8 mouse cellular contexts compared by ENCODE assay signal in genomic region chr4:94752512-94752911, GRCm38 (mm10). TPM values are rescaled to one million over a fixed set of nuclear protein-coding genes. Genes with fewer than 3 reads are reported as not detected.
DNase-seq lines count a peak whose midpoint lies in the region; ATAC-seq and TF ChIP-seq lines count a peak whose summit lies in the region.

No protein-coding gene starts in this region.

- TF ChIP-seq CTCF in E14TG2a.4 (conservative IDR thresholded peaks at IDR 0.05; ENCODE audit: low read length), result no peak
- no peak for TF ChIP-seq CTCF in intestine, postnatal 0 days (IDR thresholded peaks at IDR 0.05; ENCODE audit: low read depth)

- H3K27ac ChIP-seq in intestine, postnatal 0 days (ENCODE audit: low read depth, low read length), result no peak overlapping the region
- H3K27ac ChIP-seq in midbrain, embryonic 16.5 days (ENCODE audit: low read length), result no peak overlapping the region

- H3K9me3 ChIP-seq in E14TG2a.4 (ENCODE audit: low read length), result 0 out of 2 replicates have a peak, but pooled peaks cover 5% of the 10 kb centered on the region
- no peaks in the 10 kb centered on the region for H3K9me3 ChIP-seq in intestine, postnatal 0 days (ENCODE audit: control insufficient read depth)
- no peaks in the 10 kb centered on the region for H3K9me3 ChIP-seq in midbrain, embryonic 16.5 days (replicated peaks; ENCODE audit: control insufficient read depth, low read length, poor library complexity, severe bottlenecking)

- H3K4me1 ChIP-seq in E14TG2a.4 (replicated peaks; ENCODE audit: low read depth, low read length), result peaks cover 17% of the 10 kb centered on the region
- no peaks in the 10 kb centered on the region for H3K4me1 ChIP-seq in intestine, postnatal 0 days (replicated peaks; ENCODE audit: control insufficient read depth, insufficient read depth, low read length)
- no peaks in the 10 kb centered on the region for H3K4me1 ChIP-seq in midbrain, embryonic 16.5 days (ENCODE audit: control insufficient read depth, insufficient read depth, low read length)

- 27% methylated on average over 9 of the region's 9 CpGs for WGBS in intestine, postnatal 0 days
- WGBS in midbrain, embryonic 16.5 days, result 17% methylated on average over 9 of the region's 9 CpGs

- H3K36me3 ChIP-seq in E14TG2a.4 (ENCODE audit: insufficient read depth, low read length), result no peaks in the 10 kb centered on the region
- H3K36me3 ChIP-seq in intestine, postnatal 0 days (ENCODE audit: control insufficient read depth, insufficient read depth), result no peaks in the 10 kb centered on the region
- no peaks in the 10 kb centered on the region for H3K36me3 ChIP-seq in midbrain, embryonic 16.5 days (ENCODE audit: control insufficient read depth, insufficient read depth, low read length)

- peak; percentile 38; the same call in 1 of the 2 replicates for ATAC-seq in intestine, postnatal 0 days
- ATAC-seq in midbrain, embryonic 16.5 days, result peak; percentile 75; the same call in 1 of the 2 replicates

- H3K4me3 ChIP-seq in E14TG2a.4 (replicated peaks; ENCODE audit: low read length), result peak overlapping the region; percentile 45; the same call in 1 of the 2 replicates
- no peak overlapping the region for H3K4me3 ChIP-seq in intestine, postnatal 0 days (ENCODE audit: low read depth, low read length)
- no peak overlapping the region for H3K4me3 ChIP-seq in midbrain, embryonic 16.5 days (ENCODE audit: low read depth, low read length)

- peak; percentile 56 for DNase-seq in brain, adult 2 months (ENCODE audit: low read depth, low spot score)
- DNase-seq in heart, adult 18-20 months, result peak; percentile 77 to 86
- no peak for DNase-seq in cerebellum, adult 9-11 months
- DNase-seq in right cerebral cortex, postnatal 14 days, result no peak
- DNase-seq in right cerebral cortex, adult 18-20 months, result no peak

- H3K27me3 ChIP-seq in E14TG2a.4 (ENCODE audit: insufficient read depth, low read length), result no peaks in the 10 kb centered on the region
- H3K27me3 ChIP-seq in intestine, postnatal 0 days (replicated peaks; ENCODE audit: control insufficient read depth, insufficient read depth, low read length), result no peaks in the 10 kb centered on the region
- H3K27me3 ChIP-seq in midbrain, embryonic 16.5 days (ENCODE audit: control insufficient read depth, insufficient read depth, low read depth, low read length), result no peaks in the 10 kb centered on the region

- H3K9ac ChIP-seq in intestine, postnatal 0 days (ENCODE audit: low read depth, low read length), result no peak overlapping the region
- no peak overlapping the region for H3K9ac ChIP-seq in midbrain, embryonic 16.5 days (ENCODE audit: low read depth, low read length)

- 0 out of 2 replicates have a peak overlapping the region, but pooled peaks have one; percentile 17 for H3K4me2 ChIP-seq in intestine, postnatal 0 days (replicated peaks; ENCODE audit: low read depth)
- H3K4me2 ChIP-seq in midbrain, embryonic 16.5 days (ENCODE audit: low read length), result no peak overlapping the region

RNA-seq across cellular contexts. Expression of gene Tek, which starts 13.4 kb away (rescaled TPM):
- 10 to 100 TPM; 32.2 to 34.7 TPM for total RNA-seq in heart, adult 18-20 months (2021)
- 6.1 and 6.3 TPM in 2 replicates for polyA plus RNA-seq in intestine, postnatal 0 days (2015; fragmentation: Nextera tagmentation; extraction: Ambion mirVana)
- 9.3 and 9.6 TPM in 2 replicates for polyA plus RNA-seq in midbrain, embryonic 16.5 days (2015; fragmentation: Nextera tagmentation; extraction: Ambion mirVana)

Comparison
In these comparisons a context has a peak if more than half of its experiments do, and no peak if none do; other contexts are left out.
1. DNase-seq: peak in brain, adult 2 months (single experiment) and heart, adult 18-20 months (2 of 2); none in cerebellum, adult 9-11 months (single experiment), right cerebral cortex, postnatal 14 days (single experiment) and right cerebral cortex, adult 18-20 months (single experiment).